Mouse (Mus musculus): ENCODE data around the gene Pcdh15. TPM values are rescaled to one million over a fixed set of nuclear protein-coding genes. Genes with fewer than 3 reads are reported as not detected.

The Pcdh15 gene
- polyA plus RNA-seq, 1 experiment from 2014 or later, result 2.0 TPM

DNA sequence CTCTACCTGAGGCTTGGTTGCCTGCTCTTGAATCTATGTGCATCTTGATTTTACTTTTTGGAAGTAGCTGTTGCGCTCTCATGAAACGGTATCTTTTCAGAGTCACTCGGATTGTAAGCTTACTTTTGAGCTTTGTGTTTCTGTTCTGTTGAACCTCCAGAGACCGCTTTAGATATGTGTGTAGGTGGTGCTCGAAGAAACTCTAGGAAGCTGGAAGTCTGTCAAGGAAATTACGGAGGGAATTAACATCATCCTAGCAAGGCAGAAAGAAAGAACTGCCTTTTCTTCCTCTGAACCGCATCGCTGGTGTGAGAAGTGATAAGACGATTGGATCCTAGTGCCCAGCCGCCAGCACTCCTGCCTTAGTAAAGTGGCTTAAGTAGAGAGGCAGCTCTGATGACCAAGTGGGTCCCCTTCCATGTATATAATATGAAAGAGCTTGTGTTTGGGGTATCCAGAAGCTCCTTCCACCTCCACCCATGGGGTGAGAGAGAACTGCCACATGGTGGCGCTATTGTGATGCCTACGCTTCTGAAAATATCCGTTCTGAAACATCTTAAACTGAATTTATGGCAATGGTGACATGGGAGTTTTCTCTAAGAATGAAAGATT, 4.3 kb downstream of the Pcdh15 start:
- WGBS, result 78% methylated on average over 13 of the region's 13 CpGs
- no peak overlapping the region for H3K27ac ChIP-seq (ENCODE audit: low read depth, low read length)
- no peaks in the 10 kb centered on the region for H3K4me1 ChIP-seq (replicated peaks; ENCODE audit: control insufficient read depth, insufficient read depth, low read length)
- no peak overlapping the region for H3K4me2 ChIP-seq (replicated peaks; ENCODE audit: low read depth, low read length)
- DNase-seq (ENCODE audit: low spot score), result peak; percentile 21
- ATAC-seq (ENCODE audit: low FRiP score), result no peak
- H3K9me3 ChIP-seq (ENCODE audit: control insufficient read depth, low read length), result no peaks in the 10 kb centered on the region
- no peak overlapping the region for H3K9ac ChIP-seq (ENCODE audit: low read depth, low read length)
- peaks cover 15% of the 10 kb centered on the region for H3K27me3 ChIP-seq (ENCODE audit: control insufficient read depth, insufficient read depth, low read length)
- no peaks in the 10 kb centered on the region for H3K36me3 ChIP-seq (ENCODE audit: control insufficient read depth, insufficient read depth, low read length)
- H3K4me3 ChIP-seq (ENCODE audit: low read depth, low read length), result no peak overlapping the region

DNA sequence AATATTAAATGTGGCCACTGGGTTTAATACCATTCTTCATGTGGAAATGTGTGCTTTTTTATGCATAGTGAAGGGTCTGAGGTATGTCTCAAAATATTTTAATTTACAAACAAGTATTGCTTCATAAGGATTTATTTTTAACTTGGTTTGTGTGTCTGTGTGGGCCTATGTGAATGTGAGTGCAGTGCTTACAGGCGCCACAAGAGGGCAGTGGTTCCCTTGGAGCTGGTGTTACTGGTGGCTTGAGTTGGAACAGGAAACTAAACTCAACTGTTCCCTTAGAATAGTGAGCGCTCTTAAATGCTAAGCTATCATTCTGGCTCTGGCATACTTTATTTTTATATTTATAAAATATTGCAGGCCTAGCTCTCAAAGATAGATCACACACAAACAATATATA, 6.8 kb downstream of the Pcdh15 start:
- 50% methylated on average over 2 of the region's 2 CpGs for WGBS
- Histone ChIP-seq H3K27me3 (ENCODE audit: control insufficient read depth, insufficient read depth, low read length) (peaks cover 2% of the 10 kb centered on the region; the same call in 1 of the 2 replicates), H3K4me3 (ENCODE audit: low read depth, low read length) (no peak overlapping the region), H3K4me1 (replicated peaks; ENCODE audit: control insufficient read depth, insufficient read depth, low read length) (no peaks in the 10 kb centered on the region), H3K4me2 (replicated peaks; ENCODE audit: low read depth, low read length) (no peak overlapping the region), H3K36me3 (ENCODE audit: control insufficient read depth, insufficient read depth, low read length) (no peaks in the 10 kb centered on the region), H3K27ac (ENCODE audit: low read depth, low read length) (no peak overlapping the region), H3K9me3 (ENCODE audit: control insufficient read depth, low read length) (no peaks in the 10 kb centered on the region), H3K9ac (ENCODE audit: low read depth, low read length) (no peak overlapping the region)
- DNase-seq (ENCODE audit: low spot score) (peak; percentile 73), ATAC-seq (ENCODE audit: low FRiP score) (no peak)

DNA sequence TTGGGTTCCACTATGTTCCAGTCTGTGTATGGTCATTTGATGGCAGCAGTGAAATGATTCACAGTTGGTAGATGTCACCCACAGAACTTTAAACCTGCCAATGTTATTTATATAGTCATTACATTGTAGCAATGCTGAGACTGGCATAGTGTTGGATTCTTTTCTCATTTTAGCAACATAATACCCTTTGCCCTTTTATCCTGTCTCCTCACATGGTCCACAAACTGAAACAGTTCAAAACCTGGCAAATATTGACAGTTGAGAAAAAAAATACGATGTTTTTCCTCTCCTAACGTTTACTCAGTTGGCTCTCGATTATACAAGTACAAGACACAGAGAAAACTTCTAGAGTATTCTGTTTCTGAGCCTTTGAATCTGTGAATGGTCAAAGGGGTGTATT, 38.8 kb downstream of the Pcdh15 start:
- no peaks in the 10 kb centered on the region for H3K4me1 ChIP-seq (replicated peaks; ENCODE audit: control insufficient read depth, insufficient read depth, low read length)
- H3K36me3 ChIP-seq (ENCODE audit: control insufficient read depth, insufficient read depth, low read length), result no peaks in the 10 kb centered on the region
- no peaks in the 10 kb centered on the region for H3K27me3 ChIP-seq (ENCODE audit: control insufficient read depth, insufficient read depth, low read length)
- H3K4me3 ChIP-seq (ENCODE audit: low read depth, low read length), result no peak overlapping the region
- DNase-seq (ENCODE audit: low spot score), result no peak
- 72% methylated on average over 3 of the region's 3 CpGs for WGBS
- H3K27ac ChIP-seq (ENCODE audit: low read depth, low read length), result no peak overlapping the region
- H3K9me3 ChIP-seq (ENCODE audit: control insufficient read depth, low read length), result no peaks in the 10 kb centered on the region
- ATAC-seq (ENCODE audit: low FRiP score), result no peak
- H3K4me2 ChIP-seq (replicated peaks; ENCODE audit: low read depth, low read length), result no peak overlapping the region
- no peak overlapping the region for H3K9ac ChIP-seq (ENCODE audit: low read depth, low read length)

GRCm38 (mm10) chr10:73147543-73147942, 48.4 kb downstream of the Pcdh15 start:
- no peak overlapping the region for H3K4me3 ChIP-seq (ENCODE audit: low read depth, low read length)
- no peak for DNase-seq (ENCODE audit: low spot score)
- no peak overlapping the region for H3K9ac ChIP-seq (ENCODE audit: low read depth, low read length)
- no peak for ATAC-seq (ENCODE audit: low FRiP score)
- no peak overlapping the region for H3K4me2 ChIP-seq (replicated peaks; ENCODE audit: low read depth, low read length)
- H3K27me3 ChIP-seq (ENCODE audit: control insufficient read depth, insufficient read depth, low read length), result no peaks in the 10 kb centered on the region
- no peaks in the 10 kb centered on the region for H3K9me3 ChIP-seq (ENCODE audit: control insufficient read depth, low read length)
- H3K27ac ChIP-seq (ENCODE audit: low read depth, low read length), result no peak overlapping the region
- no peaks in the 10 kb centered on the region for H3K36me3 ChIP-seq (ENCODE audit: control insufficient read depth, insufficient read depth, low read length)
- H3K4me1 ChIP-seq (replicated peaks; ENCODE audit: control insufficient read depth, insufficient read depth, low read length), result no peaks in the 10 kb centered on the region

DNA sequence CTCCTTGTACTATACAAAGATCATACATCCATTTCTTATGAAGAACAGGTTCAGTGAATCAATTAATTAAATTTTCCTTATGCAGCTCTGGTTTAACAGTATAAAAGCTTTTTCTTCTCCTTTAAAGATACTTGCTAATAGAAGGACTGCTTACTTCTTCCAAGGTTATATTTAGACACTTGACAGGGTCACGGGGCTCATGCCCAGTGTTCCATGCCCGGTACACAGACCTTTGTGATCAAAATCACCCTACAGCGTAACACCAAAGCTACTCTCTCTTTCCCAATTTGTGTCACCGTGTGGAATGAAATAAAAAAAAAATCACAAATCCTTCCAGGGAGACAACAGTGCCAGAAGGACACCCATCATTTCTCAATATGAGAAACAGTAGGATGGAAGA, 48.8 kb downstream of the Pcdh15 start:
- Histone ChIP-seq H3K27ac (ENCODE audit: low read depth, low read length) (no peak overlapping the region), H3K9me3 (ENCODE audit: control insufficient read depth, low read length) (no peaks in the 10 kb centered on the region), H3K4me3 (ENCODE audit: low read depth, low read length) (no peak overlapping the region), H3K4me1 (replicated peaks; ENCODE audit: control insufficient read depth, insufficient read depth, low read length) (no peaks in the 10 kb centered on the region), H3K4me2 (replicated peaks; ENCODE audit: low read depth, low read length) (no peak overlapping the region), H3K36me3 (ENCODE audit: control insufficient read depth, insufficient read depth, low read length) (no peaks in the 10 kb centered on the region), H3K27me3 (ENCODE audit: control insufficient read depth, insufficient read depth, low read length) (no peaks in the 10 kb centered on the region), H3K9ac (ENCODE audit: low read depth, low read length) (no peak overlapping the region)
- 65% methylated on average over 4 of the region's 4 CpGs for WGBS
- ATAC-seq (ENCODE audit: low FRiP score) (no peak), DNase-seq (ENCODE audit: low spot score) (no peak)

DNA sequence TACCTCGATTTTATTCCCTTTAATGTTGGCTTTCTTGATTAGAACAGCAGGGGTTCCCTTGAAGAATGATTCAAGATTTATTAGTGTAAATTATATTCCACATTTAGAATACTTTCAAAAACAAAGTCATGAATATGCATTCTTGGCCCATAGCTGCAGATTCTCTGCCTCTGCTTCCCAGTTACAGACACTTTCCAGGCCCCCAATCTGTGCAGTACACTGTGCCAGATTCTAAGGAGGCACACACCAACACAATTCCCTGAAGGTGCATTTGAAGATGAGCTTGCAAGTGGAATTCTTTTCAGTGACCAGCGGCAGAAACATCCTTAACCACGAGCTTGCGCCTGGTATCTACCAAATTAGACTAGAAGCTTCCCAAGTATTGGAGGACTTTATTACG, 55.4 kb downstream of the Pcdh15 start:
- ATAC-seq (ENCODE audit: low FRiP score), result no peak
- H3K4me1 ChIP-seq (replicated peaks; ENCODE audit: control insufficient read depth, insufficient read depth, low read length), result no peaks in the 10 kb centered on the region
- H3K36me3 ChIP-seq (ENCODE audit: control insufficient read depth, insufficient read depth, low read length), result no peaks in the 10 kb centered on the region
- no peaks in the 10 kb centered on the region for H3K9me3 ChIP-seq (ENCODE audit: control insufficient read depth, low read length)
- H3K4me3 ChIP-seq (ENCODE audit: low read depth, low read length), result no peak overlapping the region
- no peak overlapping the region for H3K4me2 ChIP-seq (replicated peaks; ENCODE audit: low read depth, low read length)
- H3K9ac ChIP-seq (ENCODE audit: low read depth, low read length), result no peak overlapping the region
- WGBS, result 86% methylated on average over 5 of the region's 5 CpGs
- no peak for DNase-seq (ENCODE audit: low spot score)
- H3K27ac ChIP-seq (ENCODE audit: low read depth, low read length), result no peak overlapping the region
- no peaks in the 10 kb centered on the region for H3K27me3 ChIP-seq (ENCODE audit: control insufficient read depth, insufficient read depth, low read length)

DNA sequence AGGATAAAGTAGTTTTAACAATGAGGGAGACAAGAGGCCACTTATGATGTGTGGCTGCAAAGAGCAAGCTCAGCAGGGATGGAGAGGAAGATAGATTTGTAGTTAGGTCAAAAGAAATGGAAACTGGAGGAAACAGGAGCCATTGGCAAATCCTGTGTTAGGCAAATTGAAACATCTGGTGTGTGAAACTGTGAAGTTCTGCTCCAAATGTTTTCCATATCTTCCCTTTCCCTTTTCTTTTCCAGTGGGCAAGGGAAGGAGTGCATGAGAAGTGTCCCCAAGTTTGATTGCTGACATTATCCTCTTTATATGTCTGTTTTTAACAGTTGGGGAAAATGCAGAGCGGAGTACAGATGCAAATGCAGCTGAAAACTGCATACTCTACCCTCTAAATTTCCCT, 62.6 kb downstream of the Pcdh15 start:
- Histone ChIP-seq H3K4me2 (replicated peaks; ENCODE audit: low read depth, low read length) (no peak overlapping the region), H3K36me3 (ENCODE audit: control insufficient read depth, insufficient read depth, low read length) (no peaks in the 10 kb centered on the region), H3K4me3 (ENCODE audit: low read depth, low read length) (no peak overlapping the region), H3K9ac (ENCODE audit: low read depth, low read length) (no peak overlapping the region), H3K27ac (ENCODE audit: low read depth, low read length) (no peak overlapping the region), H3K4me1 (replicated peaks; ENCODE audit: control insufficient read depth, insufficient read depth, low read length) (no peaks in the 10 kb centered on the region), H3K27me3 (ENCODE audit: control insufficient read depth, insufficient read depth, low read length) (no peaks in the 10 kb centered on the region), H3K9me3 (ENCODE audit: control insufficient read depth, low read length) (no peaks in the 10 kb centered on the region)
- ATAC-seq (ENCODE audit: low FRiP score), result no peak
- WGBS, result 90% methylated on average over 1 of the region's 1 CpGs
- DNase-seq (ENCODE audit: low spot score), result no peak

GRCm38 (mm10) chr10:73216001-73216400, 116.9 kb downstream of the Pcdh15 start:
- H3K36me3 ChIP-seq (ENCODE audit: control insufficient read depth, insufficient read depth, low read length), result no peaks in the 10 kb centered on the region
- H3K4me2 ChIP-seq (replicated peaks; ENCODE audit: low read depth, low read length), result no peak overlapping the region
- DNase-seq (ENCODE audit: low spot score) (no peak), ATAC-seq (ENCODE audit: low FRiP score) (no peak)
- H3K9ac ChIP-seq (ENCODE audit: low read depth, low read length), result no peak overlapping the region
- no peak overlapping the region for H3K4me3 ChIP-seq (ENCODE audit: low read depth, low read length)
- 79% methylated on average over 2 of the region's 2 CpGs for WGBS
- no peaks in the 10 kb centered on the region for H3K4me1 ChIP-seq (replicated peaks; ENCODE audit: control insufficient read depth, insufficient read depth, low read length)
- no peaks in the 10 kb centered on the region for H3K9me3 ChIP-seq (ENCODE audit: control insufficient read depth, low read length)
- no peaks in the 10 kb centered on the region for H3K27me3 ChIP-seq (ENCODE audit: control insufficient read depth, insufficient read depth, low read length)
- H3K27ac ChIP-seq (ENCODE audit: low read depth, low read length), result no peak overlapping the region

DNA sequence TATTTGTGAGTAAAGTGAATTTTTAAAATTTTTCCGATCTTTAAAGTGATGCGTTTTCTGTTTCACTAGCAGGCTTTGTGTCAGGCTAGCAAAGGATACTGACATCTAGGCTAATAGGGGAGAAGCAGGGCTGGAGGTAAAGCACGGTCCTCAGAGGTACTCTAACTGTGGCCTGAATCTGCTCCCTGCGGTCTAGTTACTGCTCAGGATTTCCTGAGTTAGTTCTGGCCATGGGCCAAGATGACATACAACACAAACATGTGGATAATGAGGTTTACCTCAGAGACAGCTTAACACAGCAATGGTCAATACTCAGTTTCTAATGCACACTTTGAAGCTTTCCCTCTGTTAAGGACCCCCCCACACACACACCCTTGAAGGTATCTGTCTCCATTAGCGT, 143.2 kb downstream of the Pcdh15 start:
- H3K27me3 ChIP-seq (ENCODE audit: control insufficient read depth, insufficient read depth, low read length), result no peaks in the 10 kb centered on the region
- 86% methylated on average over 5 of the region's 5 CpGs for WGBS
- no peaks in the 10 kb centered on the region for H3K36me3 ChIP-seq (ENCODE audit: control insufficient read depth, insufficient read depth, low read length)
- no peak overlapping the region for H3K27ac ChIP-seq (ENCODE audit: low read depth, low read length)
- no peaks in the 10 kb centered on the region for H3K4me1 ChIP-seq (replicated peaks; ENCODE audit: control insufficient read depth, insufficient read depth, low read length)
- H3K4me2 ChIP-seq (replicated peaks; ENCODE audit: low read depth, low read length), result no peak overlapping the region
- H3K9ac ChIP-seq (ENCODE audit: low read depth, low read length), result no peak overlapping the region
- no peak for ATAC-seq (ENCODE audit: low FRiP score)
- no peak overlapping the region for H3K4me3 ChIP-seq (ENCODE audit: low read depth, low read length)
- DNase-seq (ENCODE audit: low spot score), result no peak
- H3K9me3 ChIP-seq (ENCODE audit: control insufficient read depth, low read length), result no peaks in the 10 kb centered on the region

Measured in hindbrain, embryonic 11.5 days (tissue).